ENCODE assay signal across 11 mouse cellular contexts in the genomic region with DNA sequence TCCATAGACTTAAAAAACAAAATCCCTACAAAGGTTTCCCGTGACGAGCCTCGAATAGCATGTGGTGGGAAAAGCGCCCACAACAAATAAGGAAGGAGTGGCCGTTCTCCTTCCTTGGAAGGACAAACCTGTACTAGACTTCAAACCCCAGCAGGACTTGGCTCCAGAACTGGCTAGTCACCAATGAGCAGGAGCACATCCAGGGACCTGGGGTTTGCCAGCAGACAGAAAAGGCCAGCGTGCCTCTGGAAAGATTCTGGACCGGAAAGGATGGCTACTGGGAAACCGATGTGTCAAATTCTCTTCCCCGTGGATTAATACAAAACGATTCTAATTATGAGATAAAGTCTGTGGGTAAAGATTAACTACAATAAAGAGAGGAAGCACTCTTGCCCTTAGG.
A peak's percentile ranks its signal among the peaks of the same experiment; 100 is the strongest.
DNase-seq lines count a peak whose midpoint lies in the region; ATAC-seq and TF ChIP-seq lines count a peak whose summit lies in the region.
"Had no signal": no experiment of that assay in that cellular context is flagged by ENCODE, and none has a peak within 500 bp of the region (broad histone marks: within the 10 kb centered on the region; RNA-seq: fewer than 3 reads in every experiment).

No protein-coding gene starts in this region.

- no peak for ATAC-seq in megakaryocyte-erythroid progenitor cell, adult 5-6 weeks (replicated peaks; ENCODE audit: low FRiP score, low TSS enrichment, poor library complexity, severe bottlenecking)

- intact Hi-C loops in heart, postnatal 25 days (cut with DNase I) = no loop called here

- peak; percentile 21 for DNase-seq in adrenal gland, adult 2 months
- DNase-seq in adrenal gland, adult 8-10 months = no peak
- peak; percentile 11 to 25 for DNase-seq in layer of hippocampus, adult 2 months (ENCODE audit: low spot score in 2 of 2)
- no peak for DNase-seq in layer of hippocampus, adult 9-10 months (ENCODE audit: low spot score)
- peak; percentile 23 to 56 for DNase-seq in cerebellum, postnatal 25 days
- peak; percentile 42 for DNase-seq in heart, postnatal 25 days (ENCODE audit: low spot score)
- no peak for DNase-seq in T-cell, adult 2 months (ENCODE audit: low spot score)
- DNase-seq: midbrain, embryonic 14.5 days had no signal

- H3K27ac ChIP-seq in layer of hippocampus, adult 2 months = peak overlapping the region; percentile 53; the same call in 1 of the 2 replicates
- H3K27ac ChIP-seq: embryonic facial prominence, embryonic 13.5 days; liver, embryonic 15.5 days had no signal

- no peak for TF ChIP-seq CTCF in layer of hippocampus, adult 2 months (conservative IDR thresholded peaks at IDR 0.05)

- no peak overlapping the region for H3K4me3 ChIP-seq in layer of hippocampus, adult 2 months
- H3K4me3 ChIP-seq: embryonic facial prominence, embryonic 13.5 days; liver, embryonic 15.5 days had no signal

Comparison
In these comparisons a context has a peak if more than half of its experiments do, and no peak if none do; other contexts are left out.
1. DNase-seq: peak in adrenal gland, adult 2 months (single experiment), layer of hippocampus, adult 2 months (2 of 2), cerebellum, postnatal 25 days (2 of 2) and heart, postnatal 25 days (single experiment); none in adrenal gland, adult 8-10 months (single experiment), layer of hippocampus, adult 9-10 months (single experiment) and T-cell, adult 2 months (single experiment).